Mouse (Mus musculus): ENCODE measurements around the gene Sertad2.

- TF ChIP-seq POLR2A (IDR thresholded peaks at IDR 0.05; ENCODE audit: insufficient read depth, low read depth, low read length) (no peak), CTCF (IDR thresholded peaks at IDR 0.05; ENCODE audit: insufficient read depth, low read depth, low read length) (no peak)
These were observed 65.4 kb downstream of the Sertad2 start for GRCm38 (mm10) chr11:20608442-20608841.

Data from olfactory bulb, adult 2 months (tissue).